8 mouse cellular contexts compared by ENCODE assay signal in genomic region chr7:45509181-45509882, GRCm38 (mm10). TPM values are rescaled to one million over a fixed set of nuclear protein-coding genes. Genes with fewer than 3 reads are reported as not detected.
DNase-seq lines count a peak whose midpoint lies in the region; ATAC-seq and TF ChIP-seq lines count a peak whose summit lies in the region.

No protein-coding gene starts in this region.

- peak overlapping the region; percentile 87 for H3K9ac ChIP-seq in hindbrain, embryonic 16.5 days (ENCODE audit: low read depth, low read length)
- peak overlapping the region; percentile 84 for H3K9ac ChIP-seq in midbrain, embryonic 14.5 days (replicated peaks; ENCODE audit: low read length)

- no peaks in the 10 kb centered on the region for H3K27me3 ChIP-seq in hindbrain, embryonic 16.5 days (replicated peaks; ENCODE audit: control insufficient read depth, insufficient read depth, low read length)
- H3K27me3 ChIP-seq in midbrain, embryonic 14.5 days (ENCODE audit: control insufficient read depth, insufficient read depth, low read length) = no peaks in the 10 kb centered on the region

- peaks cover 15% of the 10 kb centered on the region for H3K4me1 ChIP-seq in hindbrain, embryonic 16.5 days (ENCODE audit: control insufficient read depth, insufficient read depth, low read depth, low read length)
- peaks cover 10% of the 10 kb centered on the region for H3K4me1 ChIP-seq in midbrain, embryonic 14.5 days (ENCODE audit: control insufficient read depth, insufficient read depth, low read length)

- TF ChIP-seq CTCF in layer of hippocampus, adult 2 months (conservative IDR thresholded peaks at IDR 0.05) = no peak

- peak overlapping the region; percentile 79 for H3K4me3 ChIP-seq in layer of hippocampus, adult 2 months
- H3K4me3 ChIP-seq in hindbrain, embryonic 16.5 days (ENCODE audit: low read length) = peak overlapping the region; percentile 84
- peak overlapping the region; percentile 73 for H3K4me3 ChIP-seq in midbrain, embryonic 14.5 days (replicated peaks; ENCODE audit: low read depth, low read length)

- no peak for DNase-seq in layer of hippocampus, adult 2 months (ENCODE audit: low spot score in 2 of 2)
- DNase-seq in layer of hippocampus, adult 9-10 months (ENCODE audit: low spot score) = no peak
- DNase-seq in c-Kit-positive CD71-positive TER-119-positive erythroid progenitor cells, embryonic 14.5 days (ENCODE audit: low spot score) = peak; percentile 52
- no peak for DNase-seq in midbrain, embryonic 14.5 days
- no peak for DNase-seq in frontal cortex, postnatal 25 days (ENCODE audit: low spot score in 2 of 2)
- DNase-seq in adrenal gland, postnatal 4 days (ENCODE audit: low spot score in 2 of 2) = no peak
- DNase-seq in layer of hippocampus, postnatal 14 days (ENCODE audit: low spot score in 2 of 2) = no peak

- ATAC-seq in hindbrain, embryonic 16.5 days = peak; percentile 20
- peak; percentile 24; the same call in 1 of the 2 replicates for ATAC-seq in midbrain, embryonic 14.5 days (ENCODE audit: low FRiP score, low TSS enrichment)

- H3K36me3 ChIP-seq in hindbrain, embryonic 16.5 days (ENCODE audit: control insufficient read depth, insufficient read depth, low read length) = peaks cover 4% of the 10 kb centered on the region; the same call in 1 of the 2 replicates
- H3K36me3 ChIP-seq in midbrain, embryonic 14.5 days (ENCODE audit: control insufficient read depth, insufficient read depth, low read length) = peaks cover 15% of the 10 kb centered on the region

- no peaks in the 10 kb centered on the region for H3K9me3 ChIP-seq in hindbrain, embryonic 16.5 days (ENCODE audit: control insufficient read depth, low read length)
- no peaks in the 10 kb centered on the region for H3K9me3 ChIP-seq in midbrain, embryonic 14.5 days (ENCODE audit: control insufficient read depth, low read length)

- peak overlapping the region; percentile 90 for H3K27ac ChIP-seq in layer of hippocampus, adult 2 months
- H3K27ac ChIP-seq in hindbrain, embryonic 16.5 days (ENCODE audit: low read depth, low read length) = peak overlapping the region; percentile 89
- no peak overlapping the region; the same call in 1 of the 2 replicates for H3K27ac ChIP-seq in midbrain, embryonic 14.5 days (replicated peaks; ENCODE audit: low read depth, low read length)

- peak overlapping the region; percentile 96 for H3K4me2 ChIP-seq in hindbrain, embryonic 16.5 days (ENCODE audit: low read length)
- H3K4me2 ChIP-seq in midbrain, embryonic 14.5 days (ENCODE audit: low read length) = peak overlapping the region; percentile 90

- WGBS in hindbrain, embryonic 16.5 days = 37% methylated on average over 19 of the region's 19 CpGs
- WGBS in midbrain, embryonic 14.5 days = 45% methylated on average over 19 of the region's 19 CpGs

RNA-seq across cellular contexts. Expression of gene Nucb1, which starts 0.9 kb away (rescaled TPM):
- total RNA-seq in layer of hippocampus, adult 2 months (2021) = 10 to 100 TPM; 97.6 to 98.2 TPM
- 141 and 151 TPM in 2 replicates for polyA plus RNA-seq in hindbrain, embryonic 16.5 days (2015; fragmentation: Nextera tagmentation; extraction: Ambion mirVana)
- polyA plus RNA-seq in midbrain, embryonic 14.5 days (2014; fragmentation: Nextera tagmentation; extraction: Ambion mirVana) = 86.5 and 89.5 TPM in 2 replicates
- total RNA-seq in adrenal gland, postnatal 4 days (2021) = 100 to 1,000 TPM; 236 to 239 TPM
- total RNA-seq in layer of hippocampus, postnatal 14 days (2021) = 100 to 1,000 TPM in 1 of 2 experiments, 10 to 100 TPM in 1; 97.1 to 109 TPM

RNA-seq across cellular contexts. Expression of gene Ppp1r15a, which starts 16.7 kb away (rescaled TPM):
- 10 to 100 TPM; 19.0 to 25.8 TPM for total RNA-seq in layer of hippocampus, adult 2 months (2021)
- 17.5 and 18.2 TPM in 2 replicates for polyA plus RNA-seq in hindbrain, embryonic 16.5 days (2015; fragmentation: Nextera tagmentation; extraction: Ambion mirVana)
- 9.5 and 10.2 TPM in 2 replicates for polyA plus RNA-seq in midbrain, embryonic 14.5 days (2014; fragmentation: Nextera tagmentation; extraction: Ambion mirVana)
- total RNA-seq in adrenal gland, postnatal 4 days (2021) = 10 to 100 TPM; 36.9 to 45.1 TPM
- 10 to 100 TPM; 27.8 to 29.5 TPM for total RNA-seq in layer of hippocampus, postnatal 14 days (2021)

RNA-seq across cellular contexts. Expression of gene Plekha4, which starts 16.8 kb away (rescaled TPM):
- under 1 TPM; 0.52 to 0.79 TPM for total RNA-seq in layer of hippocampus, adult 2 months (2021)
- 2.2 and 3.1 TPM in 2 replicates for polyA plus RNA-seq in hindbrain, embryonic 16.5 days (2015; fragmentation: Nextera tagmentation; extraction: Ambion mirVana)
- polyA plus RNA-seq in midbrain, embryonic 14.5 days (2014; fragmentation: Nextera tagmentation; extraction: Ambion mirVana) = 0.53 and 0.77 TPM in 2 replicates
- total RNA-seq in adrenal gland, postnatal 4 days (2021) = 10 to 100 TPM; 12.5 to 17.5 TPM
- total RNA-seq in layer of hippocampus, postnatal 14 days (2021) = 1 to 10 TPM in 1 of 2 experiments, under 1 TPM in 1; 0.83 to 1.5 TPM

RNA-seq across cellular contexts. Expression of gene Dhdh, which starts 20.7 kb away (rescaled TPM):
- total RNA-seq in layer of hippocampus, adult 2 months (2021) = 1 to 10 TPM; 4.3 to 4.4 TPM
- 4.0 and 4.3 TPM in 2 replicates for polyA plus RNA-seq in hindbrain, embryonic 16.5 days (2015; fragmentation: Nextera tagmentation; extraction: Ambion mirVana)
- 3.1 and 3.2 TPM in 2 replicates for polyA plus RNA-seq in midbrain, embryonic 14.5 days (2014; fragmentation: Nextera tagmentation; extraction: Ambion mirVana)
- 10 to 100 TPM; 35.0 to 38.8 TPM for total RNA-seq in adrenal gland, postnatal 4 days (2021)
- 1 to 10 TPM; 2.8 TPM for total RNA-seq in layer of hippocampus, postnatal 14 days (2021)

RNA-seq across cellular contexts. Expression of gene Gm45808, which starts 22.7 kb away (rescaled TPM):
- 1 to 10 TPM; 2.1 to 3.1 TPM for total RNA-seq in layer of hippocampus, adult 2 months (2021)
- not detected in 2 replicates for polyA plus RNA-seq in hindbrain, embryonic 16.5 days (2015; fragmentation: Nextera tagmentation; extraction: Ambion mirVana)
- not detected in 2 replicates for polyA plus RNA-seq in midbrain, embryonic 14.5 days (2014; fragmentation: Nextera tagmentation; extraction: Ambion mirVana)
- 10 to 100 TPM; 14.9 to 20.7 TPM for total RNA-seq in adrenal gland, postnatal 4 days (2021)
- under 1 TPM; 0.57 to 0.62 TPM for total RNA-seq in layer of hippocampus, postnatal 14 days (2021)

Comparison
In these comparisons a context has a peak if more than half of its experiments do, and no peak if none do; other contexts are left out.
1. RNA of gene Plekha4, which starts 16.8 kb away (total RNA-seq): 12.5 to 17.5 TPM in adrenal gland, postnatal 4 days; 0.83 to 1.5 TPM in layer of hippocampus, postnatal 14 days and 0.52 to 0.79 TPM in layer of hippocampus, adult 2 months; every median in the first group is over 4 times any median in the second.
2. Peak in every context shown above with its lines, with median percentiles within 50 percentile points of each other: H3K4me3 ChIP-seq.